Mouse (Mus musculus) lung, adult 2 months (tissue): ENCODE measurements around the gene Grik1. TPM values are rescaled to one million over a fixed set of nuclear protein-coding genes. Genes with fewer than 3 reads are reported as not detected.

Source experiments
- DNase-seq: peaks from one replicate; pipeline ENCODE4 v3.0.0; 2022
- H3K4me1 ChIP-seq: fragments of 200-500 bp; 2 replicates; pipeline ENCODE4 v1.6.1; 2011; ENCODE audit warnings: low read length; ENCODE audit not compliant: control insufficient read depth, insufficient read depth
- H3K4me3 ChIP-seq: fragments of 200-500 bp; replicated peaks from 2 replicates; pipeline ENCODE3; 2011; ENCODE audit warnings: low read depth, mild to moderate bottlenecking, control low read depth, low read length; ENCODE audit errors: extremely low read depth
- CTCF ChIP-seq: fragments of 200-500 bp; IDR thresholded peaks from 2 replicates; pipeline ENCODE4 v1.5.1; 2011; ENCODE audit warnings: mild to moderate bottlenecking, low read length, control low read depth; ENCODE audit not compliant: insufficient read depth
- POLR2A ChIP-seq: fragments of 200-500 bp; IDR thresholded peaks from 2 replicates; pipeline ENCODE4 v1.6.1; 2011; ENCODE audit warnings: low read depth, mild to moderate bottlenecking, control low read depth, low read length, borderline replicate concordance; ENCODE audit errors: extremely low read depth
- WGBS: fragments of 180-500 bp; shearing (Covaris S2); methylation state at CpG from one replicate; pipeline ENCODE4 v1.1.7; 2018; 5-methylcytosine and 5-hydroxymethylcytosine counted together
- polyA plus RNA-seq: library from polyadenylated mRNA; depleted of rRNA; stranded (reverse); fragments of >200 nt; gene quantifications from 2 replicates; pipeline ENCODE4 v1.2.3, GENCODE M21; 2012

Gene Grik1
- polyA plus RNA-seq, 1 experiment, result 0.04 TPM

DNA sequence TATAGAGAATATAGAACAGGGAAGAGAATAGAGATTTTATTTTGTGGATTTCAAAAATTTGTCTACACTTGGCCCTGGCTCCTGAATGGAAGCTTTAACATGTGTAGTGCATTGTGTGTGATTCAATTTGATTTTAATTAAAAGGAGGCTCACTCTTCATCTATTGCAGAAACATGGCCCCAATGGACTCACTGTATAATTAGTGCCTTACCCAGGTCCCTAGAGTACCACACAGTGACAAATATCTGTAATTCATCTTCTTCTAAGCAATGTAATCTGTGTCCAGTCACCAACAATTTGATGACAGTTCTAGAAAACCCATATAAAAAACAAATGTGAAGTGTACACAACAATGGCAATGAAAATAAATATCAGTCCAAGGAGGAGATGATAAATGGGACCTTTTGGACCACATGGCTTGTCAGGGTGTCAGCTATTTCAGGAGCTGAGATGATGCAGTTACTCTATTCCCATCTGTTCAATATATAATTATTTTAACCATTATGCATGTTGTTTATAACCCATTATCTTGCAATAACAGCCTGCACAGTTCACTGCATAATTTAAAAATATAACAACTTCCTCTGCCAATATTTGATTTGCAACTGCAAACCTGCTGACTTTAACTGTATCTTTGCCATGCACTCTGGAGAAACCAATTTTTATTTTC, 305.7 kb downstream of the Grik1 start:
- no peak for DNase-seq
- TF ChIP-seq CTCF (no peak), POLR2A (no peak)
- Histone ChIP-seq H3K4me1 (no peaks in the 10 kb centered on the region), H3K4me3 (no peak overlapping the region)

DNA sequence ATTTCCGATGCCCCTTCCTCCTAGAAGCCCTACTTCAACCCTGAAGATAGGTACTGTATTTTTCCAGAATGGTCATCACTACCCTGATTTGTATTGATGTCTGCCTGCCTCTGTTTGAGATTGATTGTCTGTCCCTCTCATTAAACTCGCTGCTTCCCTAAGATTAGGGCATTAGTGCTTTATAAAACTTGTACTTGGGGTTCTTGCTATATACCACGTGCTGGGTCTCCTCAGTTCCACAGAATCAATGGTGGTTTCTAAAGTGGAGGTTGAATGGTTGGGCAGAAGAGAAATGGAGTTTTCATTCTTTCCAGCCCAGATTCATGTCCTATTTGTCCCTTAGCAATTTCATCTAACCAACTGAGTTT, 316.0 kb downstream of the Grik1 start:
- no peaks in the 10 kb centered on the region for H3K4me1 ChIP-seq
- H3K4me3 ChIP-seq, result no peak overlapping the region
- no peak for TF ChIP-seq CTCF
- TF ChIP-seq POLR2A, result no peak
- WGBS, result 69% methylated on average over 3 of the region's 3 CpGs
- DNase-seq, result no peak

DNA sequence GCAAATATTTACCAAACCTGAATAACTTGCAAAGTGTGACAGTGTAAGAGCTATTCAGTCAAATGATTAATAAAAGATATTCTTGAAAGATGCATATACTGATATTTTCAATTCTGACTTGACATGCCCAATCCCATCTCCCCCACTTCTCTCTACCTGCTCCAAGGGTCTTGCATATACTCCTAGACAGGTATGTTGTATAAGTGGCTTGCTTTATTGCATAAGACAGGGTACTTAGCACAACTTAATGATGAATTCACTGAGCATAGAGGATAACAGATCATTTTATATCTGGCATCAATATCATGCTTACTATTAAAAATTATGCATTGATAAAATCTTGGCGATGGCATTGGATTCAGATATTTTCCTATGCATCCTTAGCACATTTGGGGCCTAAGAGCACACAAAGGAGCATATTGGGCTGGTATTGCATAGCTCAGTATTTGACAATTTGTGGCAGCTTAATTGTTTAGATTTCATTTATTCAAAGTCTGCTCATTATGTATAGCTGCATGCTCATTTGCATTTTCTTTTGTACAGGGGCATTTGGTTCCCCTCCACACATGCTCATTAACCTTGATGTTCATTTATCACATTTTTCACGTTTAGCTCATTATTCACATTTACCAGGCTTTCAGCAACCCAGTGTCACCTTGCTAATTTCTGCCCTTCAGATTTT, 316.5 kb downstream of the Grik1 start:
- no peak for DNase-seq
- 64% methylated on average over 2 of the region's 2 CpGs for WGBS
- no peak overlapping the region for H3K4me3 ChIP-seq
- no peaks in the 10 kb centered on the region for H3K4me1 ChIP-seq
- no peak for TF ChIP-seq POLR2A
- no peak for TF ChIP-seq CTCF

DNA sequence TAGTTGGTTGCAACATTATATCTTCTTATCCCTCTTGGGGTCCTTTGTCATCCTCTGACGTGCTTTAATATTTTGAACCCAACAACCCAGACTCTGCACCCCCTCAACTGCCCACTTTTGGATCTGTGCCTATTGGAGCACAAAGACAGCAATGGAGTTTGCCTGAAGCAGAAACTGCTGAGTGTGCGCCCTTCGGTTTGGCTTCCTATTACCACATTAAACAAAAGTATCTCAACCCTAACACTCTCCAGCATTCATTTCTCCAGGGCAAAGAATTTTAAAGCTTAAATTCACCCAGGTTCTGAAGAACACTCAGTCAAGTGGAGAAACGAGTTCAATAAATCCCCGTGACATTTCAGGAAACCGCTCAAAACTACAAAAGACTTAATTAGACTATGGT, 318.2 kb downstream of the Grik1 start:
- no peak for DNase-seq
- TF ChIP-seq POLR2A, result no peak
- TF ChIP-seq CTCF, result no peak
- H3K4me3 ChIP-seq, result no peak overlapping the region
- H3K4me1 ChIP-seq, result no peaks in the 10 kb centered on the region
- 81% methylated on average over 6 of the region's 6 CpGs for WGBS

DNA sequence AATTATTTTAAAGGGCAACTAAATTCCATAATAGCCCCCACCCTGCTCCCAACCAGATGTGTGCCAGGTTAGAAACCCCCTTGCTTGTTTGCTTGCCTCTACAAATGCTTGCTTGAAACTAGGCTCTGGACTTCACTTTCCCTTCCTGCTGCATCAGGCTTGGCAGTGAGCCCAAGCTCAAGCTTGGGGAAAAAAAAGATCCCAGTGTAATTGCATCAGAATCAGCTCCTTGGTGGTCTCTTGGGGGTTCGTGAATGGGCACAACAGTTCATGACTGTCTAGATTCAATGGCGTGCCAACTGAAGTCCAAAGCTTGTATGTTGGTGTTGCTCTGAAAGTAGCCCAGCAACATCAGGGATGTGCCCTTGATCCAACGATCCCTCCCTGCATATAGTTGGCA, 320.1 kb downstream of the Grik1 start:
- H3K4me3 ChIP-seq, result no peak overlapping the region
- no peak for DNase-seq
- TF ChIP-seq CTCF, result no peak
- TF ChIP-seq POLR2A, result no peak
- H3K4me1 ChIP-seq, result no peaks in the 10 kb centered on the region
- 58% methylated on average over 3 of the region's 3 CpGs for WGBS

DNA sequence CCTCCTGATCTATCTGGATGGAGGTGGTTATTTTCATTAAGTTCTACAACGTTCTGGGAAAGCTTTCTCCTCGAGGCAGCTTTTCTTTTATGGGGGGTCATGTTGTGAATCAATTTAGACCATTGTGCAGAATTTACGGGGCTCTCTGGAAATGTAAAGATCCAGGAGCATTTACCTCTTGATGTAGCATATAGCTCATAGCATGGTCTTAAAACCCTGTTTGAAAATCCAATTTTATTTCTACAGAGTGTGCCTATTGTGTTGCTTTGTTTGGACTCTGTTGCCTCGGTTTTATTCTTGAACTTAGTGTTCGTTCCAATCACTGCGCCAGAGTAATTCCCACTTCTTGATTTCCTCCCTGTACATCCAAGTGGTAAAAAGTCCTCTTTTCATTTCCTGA, 328.6 kb downstream of the Grik1 start:
- Histone ChIP-seq H3K4me1 (no peaks in the 10 kb centered on the region), H3K4me3 (no peak overlapping the region)
- TF ChIP-seq CTCF, result no peak
- no peak for TF ChIP-seq POLR2A
- WGBS, result 80% methylated on average over 6 of the region's 6 CpGs
- DNase-seq, result no peak

DNA sequence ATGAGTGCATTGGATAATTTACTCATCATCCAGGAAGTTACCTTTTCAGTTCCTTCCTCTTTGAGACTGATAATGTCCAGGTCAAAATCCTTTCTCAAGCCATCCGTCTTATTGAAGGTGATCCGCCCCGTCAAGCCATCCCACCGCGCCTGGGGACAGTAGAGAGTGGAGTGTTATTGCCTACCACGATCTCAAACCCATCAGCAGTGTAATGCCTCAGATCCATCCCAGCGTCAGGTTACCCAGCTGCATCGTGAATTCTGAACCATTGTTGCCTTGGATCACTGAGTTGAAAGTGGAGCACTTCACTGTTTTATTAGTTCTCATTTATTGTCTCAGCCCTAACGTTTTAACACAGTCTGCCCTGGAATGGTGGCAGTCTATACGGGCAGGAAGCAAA, 332.6 kb downstream of the Grik1 start:
- Histone ChIP-seq H3K4me1 (no peaks in the 10 kb centered on the region), H3K4me3 (no peak overlapping the region)
- TF ChIP-seq CTCF, result no peak
- TF ChIP-seq POLR2A, result no peak
- WGBS, result 83% methylated on average over 10 of the region's 10 CpGs
- no peak for DNase-seq

DNA sequence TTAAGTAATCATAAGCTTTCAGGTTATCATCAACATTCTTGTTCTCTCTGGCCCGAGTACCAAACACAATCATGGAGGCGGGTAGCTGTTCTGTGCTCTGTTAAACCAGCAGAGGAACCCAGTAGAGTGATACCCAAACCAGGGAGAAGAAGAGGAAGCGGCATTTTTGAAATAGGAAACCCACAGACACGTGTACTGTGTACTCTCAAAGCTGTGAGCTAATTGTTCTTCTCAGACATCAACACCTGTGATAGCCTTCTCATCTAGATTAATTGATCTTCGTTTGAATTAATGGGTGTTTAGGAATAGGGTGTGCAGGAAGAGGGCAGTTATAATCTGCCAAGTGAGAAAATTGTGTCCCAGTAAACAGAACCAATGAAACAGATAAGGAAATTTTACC, 333.9 kb downstream of the Grik1 start:
- TF ChIP-seq CTCF (no peak), POLR2A (no peak)
- H3K4me1 ChIP-seq, result no peaks in the 10 kb centered on the region
- no peak for DNase-seq
- WGBS, result 54% methylated on average over 5 of the region's 5 CpGs
- no peak overlapping the region for H3K4me3 ChIP-seq

DNA sequence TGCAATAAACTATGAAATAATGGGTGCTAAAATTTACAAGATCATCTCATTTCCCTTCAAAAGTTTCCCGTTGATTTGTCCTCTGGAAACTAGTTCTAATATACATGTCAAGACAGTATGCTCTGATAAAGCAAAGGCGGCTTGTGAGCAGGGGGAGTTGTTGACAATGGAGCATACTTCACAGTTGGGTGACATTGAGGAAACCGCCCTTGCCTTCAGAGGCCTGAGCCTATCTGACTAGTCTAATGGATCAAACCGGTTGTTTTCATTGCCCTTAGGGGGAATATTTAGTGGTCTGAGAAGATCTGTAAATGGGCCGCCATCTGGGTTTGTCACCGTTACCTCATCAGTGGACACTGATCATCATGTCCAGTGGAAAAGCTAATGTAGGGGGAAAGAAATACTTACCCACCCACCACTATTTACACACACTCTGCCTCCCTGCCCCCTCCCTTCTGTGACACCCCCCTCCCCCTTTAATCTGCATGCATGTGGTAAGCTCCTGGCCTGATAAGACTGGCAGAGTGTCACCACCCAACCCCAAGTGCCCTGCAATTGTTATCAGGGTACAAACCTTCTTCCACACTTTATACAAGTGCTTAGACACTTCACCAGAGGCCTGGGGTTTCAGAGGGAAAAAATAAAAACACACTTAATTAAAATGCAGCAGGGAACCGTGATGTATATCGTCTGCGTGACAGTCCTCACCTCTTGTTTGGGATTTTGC, 335.2 kb downstream of the Grik1 start:
- TF ChIP-seq CTCF (no peak), POLR2A (no peak)
- Histone ChIP-seq H3K4me3 (no peak overlapping the region), H3K4me1 (no peaks in the 10 kb centered on the region)
- DNase-seq, result no peak
- 81% methylated on average over 9 of the region's 9 CpGs for WGBS
